In genomic region chr2:103760906-103761716, GRCm38 (mm10) we compare ENCODE assay signal across 8 mouse cellular contexts. TPM values are rescaled to one million over a fixed set of nuclear protein-coding genes. Genes with fewer than 3 reads are reported as not detected.
DNase-seq lines count a peak whose midpoint lies in the region; ATAC-seq lines count a peak whose summit lies in the region.

Gene Nat10 (minus strand): TSS chr2:103761270.

- no peaks in the 10 kb centered on the region for H3K27me3 ChIP-seq in hindbrain, embryonic 15.5 days

- H3K4me3 ChIP-seq in hindbrain, embryonic 15.5 days, result peak within 1 kb of the TSS; percentile 66

- ATAC-seq in hindbrain, embryonic 15.5 days (ENCODE audit: low FRiP score, low read depth), result peak; percentile 98

- H3K9ac ChIP-seq in hindbrain, embryonic 15.5 days, result peak within 1 kb of the TSS; percentile 58

- peak; percentile 99 for DNase-seq in T-cell, adult 2 months (ENCODE audit: low spot score)
- DNase-seq in cerebellum, postnatal 36 days, result peak; percentile 98 to 100
- DNase-seq in frontal cortex, postnatal 36 days (ENCODE audit: low spot score in 2 of 2), result peak; percentile 99 to 100
- DNase-seq in left cerebral cortex, adult 11 months (ENCODE audit: low spot score), result peak; percentile 98
- DNase-seq in lung, postnatal 4 days, result peak; percentile 99
- DNase-seq in retina, postnatal 7 days (ENCODE audit: low read depth, low spot score), result peak; percentile 98
- DNase-seq in urinary bladder, adult 2 months (ENCODE audit: low spot score), result peak; percentile 89

- WGBS in hindbrain, embryonic 15.5 days, result under 1% methylated on average over 47 of the region's 47 CpGs

- H3K4me2 ChIP-seq in hindbrain, embryonic 15.5 days, result peak within 1 kb of the TSS; percentile 75

- H3K9me3 ChIP-seq in hindbrain, embryonic 15.5 days, result no peaks in the 10 kb centered on the region

- peaks cover 20% of the 10 kb centered on the region for H3K4me1 ChIP-seq in hindbrain, embryonic 15.5 days (replicated peaks)

- peak within 1 kb of the TSS; percentile 77 for H3K27ac ChIP-seq in hindbrain, embryonic 15.5 days (replicated peaks)

- H3K36me3 ChIP-seq in hindbrain, embryonic 15.5 days, result peaks cover 15% of the 10 kb centered on the region

RNA-seq across cellular contexts. Expression of gene Nat10, which starts in this region (rescaled TPM):
- polyA plus RNA-seq in hindbrain, embryonic 15.5 days (2015; fragmentation: Nextera tagmentation; extraction: Ambion mirVana), result 17.8 and 20.1 TPM in 2 replicates
- polyA plus RNA-seq in urinary bladder, adult 2 months (2012; rRNA removed), result 27.3 and 34.1 TPM in 2 replicates

Comparison
In these comparisons a context has a peak if more than half of its experiments do, and no peak if none do; other contexts are left out.
1. Peak in every context shown above with its lines: DNase-seq, ATAC-seq, H3K4me3 ChIP-seq and H3K27ac ChIP-seq.